Mouse (Mus musculus) monocyte, adult 5-6 weeks (primary cell): ENCODE data around the gene 4933414I15Rik. TPM values are rescaled to one million over a fixed set of nuclear protein-coding genes. Genes with fewer than 3 reads are reported as not detected.

ENCODE experiments used
- ATAC-seq: fragments of 153-309, 156-312 bp; replicated peaks from 2 replicates; pipeline ENCODE4 v1.8.0; 2017; ENCODE audit warnings: mild to moderate bottlenecking; ENCODE audit not compliant: low TSS enrichment, insufficient number of reproducible peaks, severe bottlenecking, poor library complexity, low FRiP score
- total RNA-seq: library from RNA; stranded (forward); fragments of 200-1000, 200-491, 200-594 nt; gene quantifications from 3 replicates; pipeline ENCODE4 v1.2.3, GENCODE M21; 2017

Gene 4933414I15Rik
- not detected in 3 replicates for total RNA-seq

DNA sequence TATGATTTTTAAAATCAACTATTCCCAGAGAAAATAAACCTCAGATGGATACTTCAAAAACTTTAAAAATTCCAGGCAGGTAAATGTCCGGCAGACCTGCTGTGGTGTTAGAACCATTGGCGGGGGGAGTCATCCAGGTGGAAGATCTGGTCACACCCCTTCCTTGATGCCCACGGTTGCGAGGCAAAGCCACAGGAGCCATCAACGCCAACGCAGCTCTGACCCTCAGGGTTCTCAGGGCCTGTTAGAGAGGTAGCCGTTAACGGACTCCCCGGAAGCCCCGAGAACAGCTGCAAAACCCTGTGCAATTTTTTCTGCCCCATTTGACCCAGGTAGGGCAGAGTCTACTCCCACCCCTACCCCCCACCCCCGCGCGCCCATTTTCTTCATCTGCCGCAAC, at the start of gene 4933414I15Rik:
TSS of gene 4933414I15Rik (minus strand) at position 260 of the 400 bp plus-strand sequence.
- ATAC-seq: no peak

DNA sequence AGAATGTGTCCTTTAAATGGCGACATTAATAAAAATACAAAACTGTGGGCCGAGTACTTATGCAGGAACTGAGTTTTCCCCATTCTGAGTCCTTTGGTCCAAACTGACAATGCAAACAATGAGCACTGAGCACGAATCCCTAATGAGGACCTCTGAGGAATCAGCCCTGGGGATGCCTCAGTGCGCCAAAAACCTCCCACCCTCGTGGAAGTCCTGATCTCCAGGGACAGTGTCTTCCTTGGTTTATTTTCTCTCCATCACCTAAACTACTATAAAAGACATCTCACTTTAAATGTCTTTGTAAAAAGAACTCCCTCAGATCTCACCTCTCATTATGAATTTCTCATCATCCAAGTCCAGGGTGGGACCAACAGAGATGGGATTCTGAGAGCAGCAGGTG, 38.1 kb upstream of the 4933414I15Rik start, which contains the start of gene Olfr1377:
TSS of gene Olfr1377 (plus strand) at position 301 of the 400 bp plus-strand sequence.
- no peak for ATAC-seq

DNA sequence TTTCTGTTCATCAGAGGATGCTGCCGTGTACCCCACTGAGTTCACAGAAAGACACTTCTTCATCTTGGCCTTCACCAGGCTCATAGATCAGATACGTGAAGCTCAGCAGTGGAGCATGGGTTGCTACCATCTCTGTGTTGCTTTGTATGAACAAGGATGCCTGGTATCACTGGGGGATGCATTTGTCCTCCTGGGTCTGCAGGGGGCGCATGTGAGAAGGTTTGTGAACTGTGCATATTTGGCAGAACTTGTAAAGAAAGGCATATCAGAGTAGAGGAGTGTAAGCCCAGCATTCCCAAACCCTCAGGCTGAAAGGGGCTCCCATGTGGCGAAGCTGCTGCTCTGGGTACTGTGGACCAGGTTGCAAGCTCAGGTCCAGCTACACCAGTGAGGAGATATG, 33.7 kb upstream of the 4933414I15Rik start:
- ATAC-seq: no peak

DNA sequence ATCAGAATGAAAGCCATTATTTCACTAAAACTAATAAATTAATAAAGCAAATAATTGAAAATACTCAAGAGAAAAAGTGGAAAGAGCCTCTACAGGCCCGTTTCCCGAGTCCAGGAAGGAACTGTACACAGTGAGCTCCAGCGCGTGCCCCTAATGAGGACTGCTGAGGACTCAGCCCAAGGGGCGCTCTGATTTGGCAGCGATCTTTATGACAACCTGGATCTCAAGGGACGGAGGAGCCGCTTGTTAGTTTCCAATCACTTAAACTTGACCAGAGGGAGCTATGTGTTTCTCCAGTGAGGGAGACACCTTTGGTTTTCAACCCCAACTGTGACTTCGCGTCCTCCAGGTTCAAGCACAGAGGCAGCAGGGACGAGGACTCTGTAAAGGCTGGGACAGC, 22.7 kb upstream of the 4933414I15Rik start, which contains the start of gene Olfr1378:
TSS of gene Olfr1378 (plus strand) at position 301 of the 400 bp plus-strand sequence.
- no peak for ATAC-seq

DNA sequence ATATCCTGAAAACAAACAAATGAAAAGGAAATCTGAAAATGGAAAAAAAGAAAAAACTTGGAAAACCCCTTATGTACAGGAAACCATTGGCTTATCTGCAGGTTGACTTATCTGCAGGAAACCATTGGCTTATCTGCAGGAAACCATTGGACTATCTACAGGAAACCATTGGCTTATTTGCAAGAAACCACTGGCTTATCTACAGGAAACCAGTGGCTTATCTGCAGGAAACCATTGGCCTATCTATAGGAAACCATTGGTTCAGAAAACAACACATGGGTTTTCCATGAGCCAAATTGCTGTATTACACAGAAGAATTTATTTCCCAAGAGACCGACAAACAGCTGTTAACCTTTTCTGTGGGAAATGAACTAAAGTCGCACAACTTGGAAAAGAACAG, 21.3 kb upstream of the 4933414I15Rik start:
- no peak for ATAC-seq

DNA sequence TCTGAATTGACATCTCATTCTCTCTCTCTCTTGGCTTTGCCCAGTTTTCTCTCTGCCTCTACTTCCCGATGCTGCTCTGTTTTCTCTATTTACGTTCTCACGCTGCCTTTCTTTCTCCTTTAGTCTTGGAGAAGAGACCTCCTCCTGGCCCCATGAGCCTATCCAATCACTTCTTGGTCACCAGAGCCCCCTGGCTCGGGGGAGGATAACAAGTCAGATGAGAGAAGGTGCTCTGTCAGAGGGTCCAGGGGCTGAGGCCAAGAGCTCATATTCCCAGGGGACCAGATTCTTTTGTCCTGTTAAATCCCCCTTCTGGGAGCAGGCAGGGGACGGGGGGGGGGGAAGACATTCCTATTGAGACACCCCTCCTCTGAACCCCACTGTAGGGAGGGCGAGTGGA, 10.1 kb upstream of the 4933414I15Rik start, which contains the start of gene Prop1:
TSS of gene Prop1 (minus strand) at position 101 of the 400 bp plus-strand sequence.
- ATAC-seq: no peak

DNA sequence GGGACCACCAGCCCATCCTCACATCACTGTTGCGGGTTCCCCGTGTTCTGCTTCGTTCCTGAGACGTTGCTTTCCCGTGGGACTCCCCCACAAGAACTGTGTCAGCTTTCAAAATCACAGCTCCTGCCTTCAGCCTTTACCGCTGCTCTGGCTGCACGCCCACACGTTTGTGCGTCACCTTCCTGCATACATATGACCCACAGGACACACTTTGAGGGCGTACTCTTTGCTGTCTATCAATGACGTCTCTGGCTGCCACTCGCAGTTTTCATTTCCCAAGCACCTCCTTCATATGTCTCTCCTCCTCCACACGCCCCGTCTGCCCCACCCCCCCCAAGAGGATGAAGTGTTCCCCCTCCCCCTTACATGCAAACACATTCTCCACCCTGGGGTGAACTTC, 8.7 kb upstream of the 4933414I15Rik start:
- ATAC-seq: no peak

DNA sequence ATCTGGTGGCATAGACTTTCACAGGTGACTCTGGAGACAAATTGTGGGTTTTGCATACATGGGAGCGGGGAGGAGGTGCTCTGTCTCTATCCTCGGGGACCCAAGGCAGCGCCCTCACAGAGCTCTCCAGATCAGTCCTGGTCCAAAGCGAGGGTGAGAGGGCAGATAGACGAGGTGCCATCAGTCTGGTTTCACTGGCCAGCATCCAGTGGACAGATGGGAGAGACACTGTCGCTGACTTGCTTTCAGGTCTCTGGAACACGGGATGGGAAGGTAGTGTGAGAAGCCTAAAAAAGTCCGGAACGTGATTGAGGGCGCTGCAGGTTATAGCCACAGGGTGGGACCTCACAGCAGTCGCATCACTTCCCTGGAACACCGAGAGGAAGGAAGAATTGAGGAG, 1.2 kb downstream of the 4933414I15Rik start:
- no peak for ATAC-seq

DNA sequence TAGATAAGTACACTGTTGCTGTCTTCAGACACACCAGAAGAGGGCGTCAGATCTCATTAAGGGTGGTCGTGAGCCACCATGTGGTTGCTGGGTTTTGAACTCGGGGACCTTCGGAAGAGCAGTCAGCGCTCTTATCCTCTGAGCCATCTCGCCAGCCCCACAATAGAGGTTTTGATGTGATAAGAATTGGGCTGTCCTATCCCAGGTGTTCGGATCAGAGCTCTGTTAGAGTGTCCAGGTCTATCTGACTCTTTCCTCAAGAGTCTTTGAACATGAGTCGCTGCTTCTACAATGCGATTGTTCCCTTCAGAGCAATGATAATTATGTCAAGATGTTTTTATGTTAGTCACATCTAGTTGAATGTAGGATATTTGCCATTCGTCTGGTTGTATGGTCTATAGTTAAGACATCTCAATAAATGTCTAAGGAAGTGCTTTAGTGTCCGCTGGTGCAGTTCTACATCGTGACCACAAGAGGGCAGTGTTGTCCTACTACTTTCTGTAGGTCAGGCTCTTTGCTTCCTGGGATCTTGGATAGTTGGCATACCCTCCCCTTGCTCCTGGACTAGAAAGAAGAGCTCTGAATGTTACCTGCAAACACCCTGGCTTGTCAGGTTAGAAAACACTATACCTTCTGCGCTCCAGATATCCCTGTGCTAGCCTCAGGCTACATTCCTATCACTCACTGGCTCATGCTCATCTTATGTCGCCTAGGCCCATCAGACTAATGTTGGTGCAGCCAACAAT, 3.8 kb downstream of the 4933414I15Rik start:
- no peak for ATAC-seq

DNA sequence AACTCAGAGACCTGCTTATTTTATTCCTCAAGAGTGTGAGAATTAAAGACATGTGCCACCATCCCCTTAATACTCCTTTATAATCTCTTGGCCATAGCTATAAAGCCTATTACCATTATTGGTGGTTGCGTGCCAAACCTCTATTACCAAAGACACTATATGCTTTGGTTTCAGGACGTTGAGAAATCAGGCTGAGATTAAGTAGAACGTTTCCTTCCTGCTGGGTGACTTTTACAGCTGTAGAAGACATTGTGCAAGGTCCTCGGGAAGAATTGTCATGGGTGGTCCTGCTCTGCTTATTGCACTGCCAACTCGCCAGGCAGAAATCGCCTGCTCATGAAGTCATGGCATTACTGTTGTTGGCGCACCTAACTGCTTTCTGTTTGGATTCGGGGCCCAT, 5.1 kb downstream of the 4933414I15Rik start:
- no peak for ATAC-seq

DNA sequence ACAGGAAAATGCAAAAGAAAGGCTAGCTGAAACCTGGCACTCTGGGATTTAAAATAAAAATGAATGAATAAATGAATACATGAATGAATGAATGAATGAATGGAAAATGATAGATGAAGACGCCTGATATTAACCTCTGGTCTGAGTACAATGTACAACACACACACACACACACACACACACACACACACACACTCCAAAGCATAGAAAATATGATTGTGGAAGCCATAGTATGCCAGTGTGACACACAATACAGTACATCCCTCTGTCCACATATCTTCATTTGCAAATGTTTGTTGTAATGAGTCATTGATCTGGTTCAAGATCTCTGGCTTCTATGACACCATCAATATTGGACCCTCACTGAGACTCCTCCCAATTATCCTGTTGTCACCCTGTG, 11.5 kb downstream of the 4933414I15Rik start:
- ATAC-seq: no peak

DNA sequence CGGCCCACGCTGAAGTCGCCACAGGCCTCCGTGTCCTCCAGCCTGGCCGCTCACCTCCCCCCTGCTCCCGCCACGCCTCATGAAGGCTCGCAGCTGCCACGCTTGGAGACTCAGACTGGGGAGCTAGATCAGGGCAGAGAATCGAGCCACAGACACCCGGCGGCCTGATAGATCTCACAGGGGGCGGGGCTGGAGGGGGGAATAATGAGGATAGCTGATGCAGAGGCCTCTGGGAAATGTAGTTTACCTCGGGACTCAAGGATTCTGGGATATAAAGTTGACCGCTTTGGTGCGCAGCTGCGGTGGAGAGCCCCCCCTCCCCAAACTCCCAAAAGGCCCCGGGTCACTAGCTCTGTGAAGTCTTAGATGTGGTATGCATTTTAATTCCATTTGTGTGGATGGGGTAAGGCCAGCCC, 12.1 kb downstream of the 4933414I15Rik start, which contains the start of gene Zfp354b:
TSS of gene Zfp354b (minus strand) at position 183 of the 416 bp plus-strand sequence.
- no peak for ATAC-seq

DNA sequence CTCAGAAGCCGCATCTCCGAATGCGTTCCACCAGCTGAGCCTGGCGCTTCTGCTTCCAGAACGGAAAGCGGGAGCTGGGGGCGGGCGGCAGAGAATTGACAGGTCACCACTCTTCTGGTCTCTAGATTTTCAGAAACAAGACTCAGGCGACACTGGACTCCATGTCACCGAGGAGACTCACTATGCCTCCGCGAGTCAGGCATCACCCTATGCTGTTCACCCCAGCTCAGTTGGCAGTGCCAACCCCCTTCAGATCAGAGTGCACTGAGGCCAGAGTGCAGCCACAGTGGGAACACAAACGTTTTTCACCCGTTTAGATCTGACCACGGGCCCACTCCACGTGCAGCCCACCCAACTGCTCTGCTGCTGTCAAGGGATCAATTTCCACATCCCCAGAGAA, 12.5 kb downstream of the 4933414I15Rik start:
- 0 out of 2 replicates have a peak, but pooled peaks have one; percentile 9 for ATAC-seq

DNA sequence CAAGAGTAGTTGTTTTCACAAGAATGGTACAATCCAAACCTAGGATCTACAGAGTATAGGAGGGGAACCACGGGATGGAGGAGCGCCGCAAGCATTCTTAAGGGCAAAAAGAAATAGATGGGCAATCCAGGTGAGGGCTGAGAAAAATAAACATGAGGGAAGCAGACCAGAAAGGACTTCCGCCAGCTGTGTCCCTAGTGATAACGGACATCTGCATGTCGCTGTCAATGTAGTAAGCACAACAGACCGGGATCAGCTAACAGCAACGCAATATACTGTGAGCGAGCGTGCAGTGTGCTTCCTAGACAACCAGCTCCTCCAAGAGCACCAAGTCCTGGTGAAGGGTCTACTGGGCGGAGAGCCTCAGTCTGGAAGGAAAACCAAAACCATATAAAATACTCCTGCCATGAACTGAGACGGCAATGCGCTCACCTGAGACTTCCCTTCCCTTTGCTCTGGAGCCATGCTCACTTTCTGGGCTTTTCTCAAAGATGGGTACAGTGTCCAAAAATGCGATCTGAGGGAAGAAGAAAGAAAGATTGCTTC, 13.0 kb downstream of the 4933414I15Rik start:
- ATAC-seq: no peak

DNA sequence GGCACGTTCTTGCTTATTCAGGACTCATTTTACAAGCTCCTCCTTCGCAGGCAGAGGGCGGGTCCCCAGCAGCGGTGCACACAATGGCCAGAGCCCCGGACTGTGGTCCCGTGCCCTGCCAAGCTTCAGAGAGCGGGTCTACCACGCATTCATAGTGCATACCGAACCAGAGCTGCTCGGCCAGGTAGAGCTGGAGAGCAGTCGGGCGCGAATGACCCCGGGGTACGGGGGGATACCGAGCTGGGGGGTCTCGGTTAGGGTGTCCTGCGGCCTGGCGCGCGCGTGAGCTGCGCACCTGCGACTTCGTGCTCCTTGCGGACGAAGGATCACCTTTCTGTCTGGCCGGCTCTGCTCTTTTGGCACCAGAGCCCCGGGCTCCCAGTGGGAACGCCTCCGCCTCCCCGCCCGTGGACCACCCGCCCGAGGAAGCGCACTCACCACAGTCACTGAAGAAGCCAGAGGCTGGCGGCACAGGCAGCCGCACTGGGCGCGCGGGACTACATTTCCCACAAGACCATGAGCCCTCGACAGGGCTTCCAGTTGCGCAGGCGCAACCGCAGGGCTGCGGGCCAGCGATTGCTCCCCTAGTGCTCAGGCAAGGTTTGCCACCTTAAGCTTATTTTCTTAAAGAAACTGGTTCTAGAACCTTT, 27.8 kb downstream of the 4933414I15Rik start, which contains the start of gene Zfp2:
TSS of gene Zfp2 (minus strand) at position 495 of the 650 bp plus-strand sequence.
- ATAC-seq: no peak

DNA sequence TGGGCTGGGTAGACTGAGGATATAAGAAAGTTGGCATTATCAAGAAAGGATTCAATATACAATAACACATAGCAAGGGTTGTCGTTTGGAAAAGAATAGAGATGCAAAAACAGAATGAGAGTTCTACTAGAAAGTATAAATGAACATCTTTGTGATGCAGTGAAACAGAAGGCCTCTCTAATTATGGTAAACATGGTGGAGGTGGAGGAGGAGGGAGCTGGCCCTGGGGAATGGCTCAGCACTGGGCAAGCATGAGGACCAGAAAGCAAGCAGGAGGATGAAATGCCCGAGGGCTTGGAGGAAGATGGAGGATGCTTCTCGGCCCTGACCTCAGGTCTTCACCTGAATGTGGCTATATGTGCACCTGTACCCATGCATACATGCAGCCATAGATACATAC, 29.1 kb downstream of the 4933414I15Rik start:
- ATAC-seq: no peak

DNA sequence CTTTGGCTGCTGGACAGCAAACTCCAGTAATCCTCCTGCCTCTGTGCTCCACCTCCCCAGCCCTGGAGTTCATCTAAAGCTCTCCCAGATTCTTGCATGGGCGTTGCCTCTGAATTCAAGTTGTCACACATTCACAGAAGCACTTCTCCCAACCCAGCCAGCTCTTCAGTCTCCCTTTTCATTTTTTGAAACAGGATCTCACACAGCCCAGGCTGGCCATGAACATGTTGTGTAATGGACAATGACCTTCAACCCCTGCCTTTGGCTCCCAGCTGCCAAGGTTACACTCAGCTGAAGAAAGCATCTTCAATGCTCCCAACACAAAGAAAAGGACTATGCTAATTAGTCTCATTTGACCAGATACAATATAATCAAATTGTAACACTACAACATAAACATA, 30.3 kb downstream of the 4933414I15Rik start:
- ATAC-seq: no peak

DNA sequence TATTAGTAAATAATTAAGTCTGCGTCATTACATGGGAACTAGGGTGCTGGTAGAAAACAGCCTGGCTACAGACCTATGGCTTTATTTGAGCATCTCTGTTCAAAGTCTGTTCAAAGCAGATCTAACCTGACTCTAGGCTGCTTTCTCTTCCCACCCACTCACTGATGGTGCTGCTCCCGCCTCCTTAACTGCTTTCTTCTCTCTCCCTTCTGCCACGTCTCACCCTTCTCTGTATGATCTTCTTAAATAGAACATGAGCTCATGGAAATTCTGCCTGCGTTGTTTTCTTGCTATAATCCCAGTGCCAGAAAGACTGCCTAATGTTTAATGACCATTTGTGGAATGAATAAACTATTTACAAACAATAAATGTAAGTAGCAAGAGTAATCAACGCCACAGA, 35.4 kb downstream of the 4933414I15Rik start:
- ATAC-seq: no peak

DNA sequence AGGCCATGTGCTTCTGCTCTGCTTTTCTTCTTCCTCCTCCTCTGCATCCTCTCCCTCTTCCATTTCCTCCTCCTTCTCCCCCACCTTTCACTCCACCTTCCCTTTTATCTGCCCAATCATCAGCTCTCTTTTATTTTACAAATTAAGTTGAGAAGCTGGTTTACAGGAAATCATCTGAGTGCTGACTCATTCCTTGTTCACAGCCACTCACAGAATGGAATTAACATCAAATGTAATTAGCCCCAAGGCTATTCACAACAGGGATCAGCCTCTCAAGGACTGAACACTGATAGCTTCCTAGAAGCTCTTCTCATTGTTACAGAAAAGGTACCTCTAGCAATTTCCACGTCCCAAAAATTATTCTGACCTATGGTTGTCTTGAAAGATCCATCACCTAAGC, 46.2 kb downstream of the 4933414I15Rik start:
- ATAC-seq: no peak
